Mouse (Mus musculus) erythroblast, embryonic 14.5 days (primary cell): ENCODE measurements around the gene Ccdc170.

Experiments used
- GATA1 ChIP-seq: IDR thresholded peaks from 2 replicates; pipeline ENCODE4 v1.6.1; 2012; ENCODE audit warnings: low read length, inconsistent platforms, mixed read lengths
- TAL1 ChIP-seq: IDR thresholded peaks from 3 replicates; pipeline ENCODE4 v1.6.1; 2012; ENCODE audit warnings: low read length, inconsistent platforms, mixed read lengths

- TF ChIP-seq GATA1 (no peak), TAL1 (no peak)
Measured at GRCm38 (mm10) chr10:4611386-4612155, 129.3 kb downstream of the Ccdc170 start, which contains the start of gene Esr1.
